Mouse (Mus musculus) gastrocnemius, postnatal 14 days (tissue): ENCODE results near the gene Gm10330. TPM values are rescaled to one million over a fixed set of nuclear protein-coding genes. Genes with fewer than 3 reads are reported as not detected.
"Not testable (repeated sequence)": the region's sequence is repeated elsewhere in the genome, so short reads cannot be mapped to it uniquely, and the experiment has no call there.

ENCODE experiments used
- DNase-seq: peaks from one replicate; pipeline ENCODE4 v3.0.0; 2021; ENCODE audit warnings: mixed read lengths
- intact Hi-C: fragments of 180-260 bp; cut with DNase I; formaldehyde crosslinking; loops from one replicate; pipeline ENCODE4 v1.15.1; 2025; ENCODE audit warnings: low total_unique reads
- long read RNA-seq, 2 experiments: library from polyadenylated mRNA; stranded (forward); transcript quantifications; one replicate each; pipeline ENCODE4 v2.0.0; 2021
- total RNA-seq, 2 experiments: library from RNA; stranded (reverse); gene quantifications; 2 replicates each; pipeline ENCODE4 v1.2.3; 2021

Gene Gm10330
- not detected for total RNA-seq
- long read RNA-seq, experiment 1: 0 reads
- long read RNA-seq, experiment 2: 0 reads

- intact Hi-C loops, DNase-seq: not testable (repeated sequence)
These were observed at the start of gene Gm10330 for GRCm38 (mm10) chr12:23780165-23780564. TSS of gene Gm10330 (minus strand) at chr12:23780265.

GRCm38 (mm10) chr12:23800776-23801175, 20.7 kb upstream of the Gm10330 start:
- intact Hi-C loops, DNase-seq: not testable (repeated sequence)

- DNase-seq, intact Hi-C loops: not testable (repeated sequence)
These were observed 20.3 kb upstream of the Gm10330 start for GRCm38 (mm10) chr12:23800366-23800765.
